Mouse (Mus musculus) effector memory CD4-positive, alpha-beta T cell, adult 7 months (primary cell): ENCODE results near the gene Tmem246. TPM values are rescaled to one million over a fixed set of nuclear protein-coding genes. Genes with fewer than 3 reads are reported as not detected.

Experiments
- polyA plus RNA-seq: library from polyadenylated mRNA; unstranded; fragments of 100-300 nt; shearing (Covaris generic); gene quantifications from one replicate; pipeline ENCODE4 v1.2.1, GENCODE M21; 2017

The Tmem246 gene
- not detected for polyA plus RNA-seq

DNA sequence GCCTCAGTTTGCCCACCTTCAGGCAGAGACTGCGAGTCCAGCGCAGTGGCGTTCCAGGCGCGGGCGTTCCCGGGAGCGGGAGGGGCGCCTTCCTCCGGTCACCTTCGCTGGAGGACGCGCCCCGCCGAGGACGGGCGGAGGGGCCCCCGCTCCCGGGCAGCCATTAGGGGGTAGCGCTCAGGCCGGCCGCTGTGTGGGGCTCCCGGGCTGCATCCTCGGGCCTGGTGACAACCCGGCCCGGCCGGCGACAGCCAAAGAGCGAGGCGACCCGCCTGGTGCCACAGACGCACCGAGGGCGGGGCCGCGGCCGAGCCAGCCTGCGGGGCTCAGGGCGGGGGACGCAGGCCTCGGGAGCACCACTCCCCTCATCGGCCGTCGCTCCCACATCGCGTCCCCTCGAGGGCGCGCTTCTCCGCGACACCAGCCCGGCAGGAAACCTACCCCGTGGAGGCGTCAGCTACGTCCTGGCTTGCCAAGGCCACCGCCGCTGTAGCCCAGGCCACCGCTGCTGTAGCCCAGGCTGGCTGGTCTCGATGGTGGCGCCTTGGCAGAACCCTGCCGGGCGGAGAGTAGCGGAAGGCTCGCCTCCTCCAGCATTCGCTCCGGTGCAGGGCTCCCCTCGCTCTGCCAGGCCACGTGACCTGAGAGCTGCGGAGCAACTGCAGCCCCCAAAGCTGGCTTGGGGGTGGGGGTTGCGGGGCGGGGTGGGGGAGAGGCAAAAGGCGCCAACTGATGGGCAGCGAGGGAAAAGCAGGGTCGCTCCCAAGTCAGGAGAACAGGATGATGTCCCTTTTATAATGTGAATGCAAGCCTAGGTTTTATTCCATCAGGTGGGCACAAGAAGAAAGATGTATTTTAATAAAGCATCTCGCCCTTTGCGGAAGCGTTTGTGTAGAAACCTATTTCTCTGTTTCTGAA, at the start of gene Tmem246:
Gene Tmem246, minus strand, starts transcription at position 694 of the 918 bp plus-strand sequence.

DNA sequence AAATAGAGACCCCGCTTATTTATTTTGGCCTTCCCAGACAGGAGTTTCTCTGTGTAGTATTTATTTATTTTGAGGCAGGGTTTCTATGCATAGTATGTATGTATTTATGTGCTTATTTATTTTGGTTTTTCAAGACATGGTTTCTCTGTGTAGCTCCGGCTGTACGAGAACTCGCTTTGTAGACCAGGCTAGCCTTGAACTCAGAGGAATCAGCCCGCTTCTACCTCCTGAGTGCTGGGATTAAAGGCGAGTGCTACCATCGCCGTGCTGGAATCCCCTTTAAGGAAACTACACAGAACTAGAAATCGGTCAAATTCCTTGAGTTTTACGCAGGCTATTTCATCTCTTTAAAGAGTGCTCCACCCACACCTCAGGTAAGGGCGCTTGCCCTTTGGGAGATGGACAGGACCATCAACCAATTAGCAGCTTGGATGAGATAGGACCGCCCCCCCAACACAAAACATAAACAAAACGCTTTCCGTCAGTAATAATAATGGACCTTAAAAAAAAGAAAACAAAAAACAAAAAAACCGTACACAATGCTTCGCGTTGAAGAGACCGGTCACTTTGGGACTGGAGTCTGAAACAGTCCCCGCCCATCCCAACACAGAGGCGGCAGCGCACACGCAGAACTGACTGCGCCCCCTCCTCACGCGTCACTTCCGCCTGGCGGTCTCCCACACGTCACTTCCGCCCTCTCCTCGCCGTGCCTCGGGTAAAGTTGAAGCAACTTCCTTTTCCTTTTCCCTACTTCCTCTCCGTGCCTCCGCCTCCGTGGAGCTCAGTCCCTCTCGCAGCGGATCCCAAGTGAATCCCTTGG, 33.9 kb upstream of the Tmem246 start, which contains the start of gene Rnf20:
Gene Rnf20, plus strand, starts transcription at position 688 of the 820 bp plus-strand sequence.

DNA sequence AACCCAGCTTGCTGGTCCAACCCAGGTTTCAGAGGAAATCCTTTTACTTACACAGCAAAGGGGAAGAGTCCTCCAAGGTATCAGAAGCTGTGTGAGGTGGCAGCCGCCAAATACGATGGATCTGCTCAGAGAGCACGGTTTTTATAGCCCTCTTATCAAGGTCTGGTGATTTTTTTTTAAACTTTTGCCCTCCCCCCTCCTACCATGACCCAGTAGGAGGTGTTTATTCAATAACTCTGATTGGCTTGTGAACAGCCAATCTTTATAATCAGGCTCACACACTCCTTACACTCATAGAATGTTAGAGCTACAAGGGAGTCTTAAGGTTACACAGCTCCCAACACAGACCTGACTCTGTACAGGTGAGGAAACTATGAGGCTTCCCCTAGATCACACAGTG, 48.3 kb downstream of the Tmem246 start, which contains the start of gene Aldob:
Gene Aldob, minus strand, starts transcription at position 164 of the 400 bp plus-strand sequence.

Other genes starting within 250 kb of the Tmem246 start
- gene Acnat2, start 189.7 kb downstream of the Tmem246 start, polyA plus RNA-seq, result not detected
- 0.38 TPM for gene Acnat1, start 124.0 kb downstream of the Tmem246 start, polyA plus RNA-seq
- not detected for gene Baat, start 91.3 kb downstream of the Tmem246 start, polyA plus RNA-seq
- gene Mrpl50, start 76.8 kb downstream of the Tmem246 start, polyA plus RNA-seq, result 17.7 TPM
- 1.8 TPM for gene Zfp189, start 76.7 kb downstream of the Tmem246 start, polyA plus RNA-seq
- 0.24 TPM for gene Aldob, start 48.3 kb downstream of the Tmem246 start, polyA plus RNA-seq
- gene Rnf20, start 34.1 kb upstream of the Tmem246 start, polyA plus RNA-seq, result 46.1 TPM
- 0.29 TPM for gene Ppp3r2, start 84.1 kb upstream of the Tmem246 start, polyA plus RNA-seq
- gene Grin3a, start 247.9 kb upstream of the Tmem246 start, polyA plus RNA-seq, result 0.22 TPM